Mouse (Mus musculus): ENCODE measurements around the gene Dtx3. TPM values are rescaled to one million over a fixed set of nuclear protein-coding genes. Genes with fewer than 3 reads are reported as not detected.
"Not testable (repeated sequence)": the region's sequence is repeated elsewhere in the genome, so short reads cannot be mapped to it uniquely, and the experiment has no call there.

The Dtx3 gene
- polyA plus RNA-seq, 1 experiment from 2014 or later, result 95.8 TPM

DNA sequence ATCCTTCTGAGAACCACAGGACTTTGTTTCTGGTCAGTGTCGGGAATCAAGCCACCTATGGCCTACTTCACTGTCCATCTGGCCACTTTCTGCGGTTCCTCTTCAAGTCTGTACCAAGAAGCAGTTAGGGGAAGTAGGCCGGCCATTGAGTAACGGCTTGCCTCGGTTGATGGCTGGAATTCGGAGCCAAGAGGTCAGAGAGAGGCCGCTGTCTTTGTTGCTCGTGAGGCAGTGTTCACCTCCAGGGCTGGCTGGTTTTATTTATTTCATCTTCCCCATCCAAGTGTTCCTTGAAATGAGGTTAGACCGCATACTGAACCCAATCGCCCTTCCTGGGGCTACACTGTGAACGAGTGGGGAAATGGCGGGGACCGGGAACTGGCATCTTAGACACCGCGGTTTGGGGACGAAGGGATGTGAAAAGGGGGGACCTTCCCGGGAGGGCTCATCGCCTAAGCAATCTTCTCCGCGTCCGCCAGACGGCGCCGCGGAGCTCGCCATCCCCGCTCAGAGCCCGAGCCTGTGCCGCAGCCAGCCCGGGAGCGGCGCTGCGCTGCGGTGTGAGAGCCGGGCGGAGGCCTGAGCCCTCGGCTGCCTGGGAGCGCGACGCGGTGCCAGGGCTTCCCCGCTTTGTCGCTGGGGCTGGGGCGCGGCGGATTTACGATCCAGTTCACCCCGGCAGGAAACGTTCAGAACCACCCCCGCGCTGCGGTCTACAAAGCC, 30.7 kb downstream of the Dtx3 start, which contains the start of gene B4galnt1:
TSS of gene B4galnt1 (plus strand) at position 595 of the 723 bp plus-strand sequence.
- ATAC-seq (replicated peaks; ENCODE audit: low FRiP score, low TSS enrichment, low read depth) (peak; percentile 81), DNase-seq (ENCODE audit: low spot score) (peak; percentile 86)
- Histone ChIP-seq H3K4me2 (ENCODE audit: low read length) (peak within 1 kb of the TSS; percentile 100), H3K4me3 (ENCODE audit: low read depth, low read length) (peak within 1 kb of the TSS; percentile 62), H3K36me3 (ENCODE audit: control insufficient read depth, insufficient read depth, low read length) (0 out of 2 replicates have a peak, but pooled peaks cover 4% of the 10 kb centered on the region), H3K4me1 (replicated peaks; ENCODE audit: control insufficient read depth, insufficient read depth, low read length) (peaks cover 12% of the 10 kb centered on the region; the same call in 1 of the 2 replicates), H3K9me3 (ENCODE audit: control insufficient read depth, low read length) (no peaks in the 10 kb centered on the region), H3K27ac (ENCODE audit: low read depth) (peak within 1 kb of the TSS; percentile 70), H3K27me3 (replicated peaks; ENCODE audit: control insufficient read depth, insufficient read depth, low read length) (peaks cover 42% of the 10 kb centered on the region), H3K9ac (ENCODE audit: low read length) (peak within 1 kb of the TSS; percentile 81)
- 2% methylated on average over 51 of the region's 52 CpGs for WGBS

GRCm38 (mm10) chr10:127164190-127164589, 31.3 kb downstream of the Dtx3 start:
- no peak for DNase-seq (ENCODE audit: low spot score)
- no peak overlapping the region for H3K4me3 ChIP-seq (ENCODE audit: low read depth, low read length)
- 87% methylated on average over 4 of the region's 4 CpGs for WGBS
- peaks cover 36% of the 10 kb centered on the region for H3K27me3 ChIP-seq (replicated peaks; ENCODE audit: control insufficient read depth, insufficient read depth, low read length)
- no peak overlapping the region for H3K27ac ChIP-seq (ENCODE audit: low read depth)
- H3K4me1 ChIP-seq (replicated peaks; ENCODE audit: control insufficient read depth, insufficient read depth, low read length), result peaks cover 12% of the 10 kb centered on the region; the same call in 1 of the 2 replicates
- H3K9me3 ChIP-seq (ENCODE audit: control insufficient read depth, low read length), result no peaks in the 10 kb centered on the region
- no peak for ATAC-seq (replicated peaks; ENCODE audit: low FRiP score, low TSS enrichment, low read depth)
- 0 out of 2 replicates have a peak, but pooled peaks cover 3% of the 10 kb centered on the region for H3K36me3 ChIP-seq (ENCODE audit: control insufficient read depth, insufficient read depth, low read length)
- no peak overlapping the region for H3K9ac ChIP-seq (ENCODE audit: low read length)
- H3K4me2 ChIP-seq (ENCODE audit: low read length), result peak overlapping the region; percentile 100

DNA sequence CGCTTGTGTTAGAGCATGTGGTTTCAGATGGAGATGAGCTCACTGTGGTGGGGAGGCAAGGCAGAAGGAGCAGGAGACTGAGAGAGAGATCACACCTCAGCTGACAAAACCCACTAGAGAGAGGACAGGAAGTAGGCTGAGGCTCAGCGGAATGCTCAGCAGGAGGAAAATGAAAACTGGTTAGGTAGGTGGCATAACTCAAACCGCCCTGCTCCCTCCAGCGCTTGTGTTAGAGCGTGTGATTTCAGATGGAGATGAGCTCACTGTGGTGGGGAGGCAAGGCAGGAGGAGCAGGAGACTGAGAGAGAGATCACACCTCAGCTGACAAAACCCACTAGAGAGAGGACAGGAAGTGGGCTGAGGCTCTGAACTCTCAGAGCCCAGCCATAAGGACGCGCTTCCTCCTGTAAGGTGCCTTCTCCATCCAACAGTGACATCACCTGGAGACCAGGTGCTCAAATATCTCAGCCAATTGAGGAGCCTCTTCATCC, 32.7 kb downstream of the Dtx3 start:
- H3K27ac ChIP-seq (ENCODE audit: low read depth); H3K9me3 ChIP-seq (ENCODE audit: control insufficient read depth, low read length); H3K36me3 ChIP-seq (ENCODE audit: control insufficient read depth, insufficient read depth, low read length); H3K4me2 ChIP-seq (ENCODE audit: low read length); DNase-seq (ENCODE audit: low spot score); H3K4me3 ChIP-seq (ENCODE audit: low read depth, low read length); ATAC-seq (replicated peaks; ENCODE audit: low FRiP score, low TSS enrichment, low read depth); H3K9ac ChIP-seq (ENCODE audit: low read length): not testable (repeated sequence)
- Histone ChIP-seq H3K27me3 (replicated peaks; ENCODE audit: control insufficient read depth, insufficient read depth, low read length) (peaks cover 26% of the 10 kb centered on the region), H3K4me1 (replicated peaks; ENCODE audit: control insufficient read depth, insufficient read depth, low read length) (peaks cover 12% of the 10 kb centered on the region; the same call in 1 of the 2 replicates)
- WGBS, result 45% methylated on average over 7 of the region's 7 CpGs

GRCm38 (mm10) chr10:127160728-127161127, 34.8 kb downstream of the Dtx3 start:
- H3K9me3 ChIP-seq (ENCODE audit: control insufficient read depth, low read length), result no peaks in the 10 kb centered on the region
- ATAC-seq (replicated peaks; ENCODE audit: low FRiP score, low TSS enrichment, low read depth) (no peak), DNase-seq (ENCODE audit: low spot score) (no peak)
- no peak overlapping the region for H3K4me2 ChIP-seq (ENCODE audit: low read length)
- H3K4me3 ChIP-seq (ENCODE audit: low read depth, low read length), result no peak overlapping the region
- H3K27me3 ChIP-seq (replicated peaks; ENCODE audit: control insufficient read depth, insufficient read depth, low read length), result peaks cover 5% of the 10 kb centered on the region
- no peak overlapping the region for H3K9ac ChIP-seq (ENCODE audit: low read length)
- H3K36me3 ChIP-seq (ENCODE audit: control insufficient read depth, insufficient read depth, low read length), result no peaks in the 10 kb centered on the region
- peaks cover 8% of the 10 kb centered on the region; the same call in 1 of the 2 replicates for H3K4me1 ChIP-seq (replicated peaks; ENCODE audit: control insufficient read depth, insufficient read depth, low read length)
- H3K27ac ChIP-seq (ENCODE audit: low read depth), result no peak overlapping the region
- WGBS, result 70% methylated on average over 3 of the region's 3 CpGs

- Histone ChIP-seq H3K4me2 (ENCODE audit: low read length) (no peak overlapping the region), H3K9me3 (ENCODE audit: control insufficient read depth, low read length) (no peaks in the 10 kb centered on the region), H3K27ac (ENCODE audit: low read depth) (no peak overlapping the region), H3K4me1 (replicated peaks; ENCODE audit: control insufficient read depth, insufficient read depth, low read length) (peaks cover 4% of the 10 kb centered on the region; the same call in 1 of the 2 replicates), H3K36me3 (ENCODE audit: control insufficient read depth, insufficient read depth, low read length) (no peaks in the 10 kb centered on the region), H3K9ac (ENCODE audit: low read length) (no peak overlapping the region), H3K27me3 (replicated peaks; ENCODE audit: control insufficient read depth, insufficient read depth, low read length) (no peaks in the 10 kb centered on the region), H3K4me3 (ENCODE audit: low read depth, low read length) (no peak overlapping the region)
- DNase-seq (ENCODE audit: low spot score), result no peak
- no peak for ATAC-seq (replicated peaks; ENCODE audit: low FRiP score, low TSS enrichment, low read depth)
- 85% methylated on average over 9 of the region's 9 CpGs for WGBS
These were observed 35.4 kb downstream of the Dtx3 start for GRCm38 (mm10) chr10:127160081-127160480.

DNA sequence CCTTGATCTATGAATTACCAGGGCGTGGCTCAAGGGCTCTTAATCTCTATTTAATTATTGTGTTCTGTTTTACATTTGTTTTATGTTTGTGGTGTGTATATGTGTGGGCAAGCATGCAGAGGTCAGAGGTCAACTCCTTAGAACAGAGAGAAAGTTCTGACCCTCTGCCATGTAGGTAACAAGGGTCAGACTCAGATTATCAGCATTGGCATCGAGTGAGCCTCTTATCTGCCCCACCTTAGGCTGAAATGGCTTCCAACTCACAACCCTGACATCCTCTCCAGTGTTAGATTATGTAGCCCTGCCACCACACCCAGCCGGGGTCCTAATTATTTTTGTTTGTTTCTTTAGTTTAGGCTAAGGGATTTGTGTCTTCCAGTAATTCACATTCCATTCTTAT, 37.1 kb downstream of the Dtx3 start:
- no peak for ATAC-seq (replicated peaks; ENCODE audit: low FRiP score, low TSS enrichment, low read depth)
- no peaks in the 10 kb centered on the region for H3K4me1 ChIP-seq (replicated peaks; ENCODE audit: control insufficient read depth, insufficient read depth, low read length)
- H3K27me3 ChIP-seq (replicated peaks; ENCODE audit: control insufficient read depth, insufficient read depth, low read length), result no peaks in the 10 kb centered on the region
- WGBS, result 56% methylated on average over 3 of the region's 3 CpGs
- H3K9ac ChIP-seq (ENCODE audit: low read length), result no peak overlapping the region
- no peak for DNase-seq (ENCODE audit: low spot score)
- no peak overlapping the region for H3K4me3 ChIP-seq (ENCODE audit: low read depth, low read length)
- no peaks in the 10 kb centered on the region for H3K9me3 ChIP-seq (ENCODE audit: control insufficient read depth, low read length)
- no peak overlapping the region for H3K4me2 ChIP-seq (ENCODE audit: low read length)
- no peaks in the 10 kb centered on the region for H3K36me3 ChIP-seq (ENCODE audit: control insufficient read depth, insufficient read depth, low read length)
- H3K27ac ChIP-seq (ENCODE audit: low read depth), result no peak overlapping the region

DNA sequence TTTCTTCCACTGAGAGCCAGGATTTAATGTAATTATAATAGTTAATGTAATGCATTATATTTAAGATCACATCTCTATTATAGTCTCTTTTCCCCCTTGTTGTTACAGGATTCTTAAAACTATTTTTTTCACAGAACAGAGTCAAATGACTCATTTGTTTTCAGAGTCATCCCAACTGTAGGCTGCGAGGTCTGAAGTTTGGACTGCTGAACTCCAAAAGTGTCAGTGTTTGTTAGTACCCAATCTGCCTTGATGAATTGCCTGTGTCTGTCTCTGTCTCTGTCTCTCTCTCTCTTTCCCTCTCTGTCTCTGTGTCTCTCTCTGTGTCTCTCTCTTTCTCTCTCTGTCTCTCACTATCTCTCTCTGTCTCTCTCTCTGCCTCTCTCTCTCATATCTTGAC, 39.0 kb downstream of the Dtx3 start:
- 60% methylated on average over 1 of the region's 1 CpGs for WGBS
- Histone ChIP-seq H3K9me3 (ENCODE audit: control insufficient read depth, low read length) (no peaks in the 10 kb centered on the region), H3K27ac (ENCODE audit: low read depth) (no peak overlapping the region)

GRCm38 (mm10) chr10:127156089-127156488, 39.4 kb downstream of the Dtx3 start:
- Histone ChIP-seq H3K27ac (ENCODE audit: low read depth) (peak overlapping the region; percentile 18; the same call in 1 of the 2 replicates), H3K27me3 (replicated peaks; ENCODE audit: control insufficient read depth, insufficient read depth, low read length) (no peaks in the 10 kb centered on the region), H3K4me3 (ENCODE audit: low read depth, low read length) (no peak overlapping the region), H3K4me2 (ENCODE audit: low read length) (no peak overlapping the region), H3K9ac (ENCODE audit: low read length) (no peak overlapping the region), H3K4me1 (replicated peaks; ENCODE audit: control insufficient read depth, insufficient read depth, low read length) (no peaks in the 10 kb centered on the region), H3K36me3 (ENCODE audit: control insufficient read depth, insufficient read depth, low read length) (no peaks in the 10 kb centered on the region), H3K9me3 (ENCODE audit: control insufficient read depth, low read length) (no peaks in the 10 kb centered on the region)
- DNase-seq (ENCODE audit: low spot score) (no peak), ATAC-seq (replicated peaks; ENCODE audit: low FRiP score, low TSS enrichment, low read depth) (peak; percentile 21; the same call in 1 of the 2 replicates)
- WGBS, result 64% methylated on average over 1 of the region's 1 CpGs

More for the DNA sequence above, 39.0 kb downstream of the Dtx3 start:
- no peak for DNase-seq (ENCODE audit: low spot score)
- Histone ChIP-seq H3K36me3 (ENCODE audit: control insufficient read depth, insufficient read depth, low read length) (no peaks in the 10 kb centered on the region), H3K27me3 (replicated peaks; ENCODE audit: control insufficient read depth, insufficient read depth, low read length) (no peaks in the 10 kb centered on the region), H3K4me1 (replicated peaks; ENCODE audit: control insufficient read depth, insufficient read depth, low read length) (no peaks in the 10 kb centered on the region), H3K4me3 (ENCODE audit: low read depth, low read length) (no peak overlapping the region), H3K4me2 (ENCODE audit: low read length) (no peak overlapping the region), H3K9ac (ENCODE audit: low read length) (no peak overlapping the region)
- no peak for ATAC-seq (replicated peaks; ENCODE audit: low FRiP score, low TSS enrichment, low read depth)
